Mouse (Mus musculus) heart, postnatal 0 days (tissue): ENCODE measurements at regions not wholly inside any gene's neighbourhood (a gene's known extent, or its start where the extent isn't known, plus 50 kb on each side); places are given as distances from the start of the nearest gene placed in this dataset.

ENCODE experiments used
- CTCF ChIP-seq: IDR thresholded peaks from 2 replicates; pipeline ENCODE4 v1.5.1; 2016; ENCODE audit warnings: antibody characterized with exemption, control low read depth, low read depth
- EP300 ChIP-seq: IDR thresholded peaks from 2 replicates; pipeline ENCODE4 v1.6.1; 2016; ENCODE audit warnings: antibody characterized with exemption, low read depth

DNA sequence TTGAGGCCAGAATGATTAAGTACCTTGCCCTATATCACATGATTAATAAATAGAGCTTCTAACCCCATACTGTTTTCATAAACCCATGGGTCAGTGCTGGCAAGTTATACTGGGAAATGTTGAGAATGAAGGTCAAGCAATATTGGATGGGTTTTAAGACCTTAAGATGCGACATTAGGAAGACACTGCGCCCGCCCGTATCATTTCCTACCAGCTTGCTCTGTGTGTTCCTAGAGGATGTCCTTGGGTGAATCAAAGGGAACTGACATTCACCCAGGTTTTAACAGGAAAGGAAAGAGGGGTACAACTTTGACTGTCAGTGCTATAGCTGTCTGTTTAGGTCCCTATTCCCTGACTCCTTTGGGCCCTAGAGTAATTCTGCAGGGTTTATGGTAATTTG, 90.0 kb upstream of the Tnr start:
- TF ChIP-seq CTCF (no peak), EP300 (no peak)
